Mouse (Mus musculus): ENCODE results near the gene Cnmd. TPM values are rescaled to one million over a fixed set of nuclear protein-coding genes. Genes with fewer than 3 reads are reported as not detected.

Cnmd gene
- total RNA-seq, 1 experiment from 2014 or later: 1.6 TPM

Other genes starting within 250 kb of the Cnmd start
- 8.7 and 10.0 TPM in 2 replicates for gene Kbtbd7, start 235.7 kb downstream of the Cnmd start, total RNA-seq (2021)
- 0.70 and 0.75 TPM in 2 replicates for gene Kbtbd6, start 210.3 kb downstream of the Cnmd start, total RNA-seq (2021)
- gene Elf1, start 181.0 kb downstream of the Cnmd start, total RNA-seq (2021): 23.6 and 33.8 TPM in 2 replicates
- 34.3 and 38.9 TPM in 2 replicates for gene Wbp4, start 180.7 kb downstream of the Cnmd start, total RNA-seq (2021)
- gene Sugt1, start 74.5 kb downstream of the Cnmd start, total RNA-seq (2021): 142 and 161 TPM in 2 replicates
- 0.11 and 0.45 TPM in 2 replicates for gene Pcdh8, start 109.1 kb upstream of the Cnmd start, total RNA-seq (2021)